Mouse (Mus musculus): ENCODE results near the gene Hoxa13. TPM values are rescaled to one million over a fixed set of nuclear protein-coding genes. Genes with fewer than 3 reads are reported as not detected.

Hoxa13 gene
- polyA plus RNA-seq, 1 experiment from 2014 or later: 17.4 TPM

GRCm38 (mm10) chr6:52232568-52232965 lies 28.1 kb downstream of the Hoxa13 start:
- peak overlapping the region; percentile 59 for H3K4me3 ChIP-seq
- H3K27ac ChIP-seq: peak overlapping the region; percentile 96
- peak overlapping the region; percentile 85 for H3K9ac ChIP-seq
- H3K36me3 ChIP-seq: no peaks in the 10 kb centered on the region
- H3K4me1 ChIP-seq: peaks cover 30% of the 10 kb centered on the region
- no peaks in the 10 kb centered on the region; the same call in 1 of the 2 replicates for H3K27me3 ChIP-seq
- WGBS: under 1% methylated on average over 18 of the region's 18 CpGs
- ATAC-seq (ENCODE audit: insufficient number of reproducible peaks, low FRiP score, low TSS enrichment, low read depth): no peak
- peak overlapping the region; percentile 67 for H3K4me2 ChIP-seq
- no peaks in the 10 kb centered on the region for H3K9me3 ChIP-seq

- peak overlapping the region; percentile 59 for H3K4me3 ChIP-seq
- H3K27ac ChIP-seq: peak overlapping the region; percentile 96
Measured at GRCm38 (mm10) chr6:52231885-52232567, 28.7 kb downstream of the Hoxa13 start.

GRCm38 (mm10) chr6:52230516-52231165 lies 30.0 kb downstream of the Hoxa13 start, which contains the start of gene Hoxa9:
Hoxa9 (minus strand) TSS chr6:52231089.
- H3K9ac ChIP-seq: peak within 1 kb of the TSS; percentile 85
- H3K4me1 ChIP-seq: peaks cover 20% of the 10 kb centered on the region
- H3K9me3 ChIP-seq: no peaks in the 10 kb centered on the region
- peak within 1 kb of the TSS; percentile 96 for H3K27ac ChIP-seq
- under 1% methylated on average over 20 of the region's 36 CpGs for WGBS
- ATAC-seq (ENCODE audit: insufficient number of reproducible peaks, low FRiP score, low TSS enrichment, low read depth): peak; percentile 42
- no peaks in the 10 kb centered on the region for H3K27me3 ChIP-seq
- peak within 1 kb of the TSS; percentile 59 for H3K4me3 ChIP-seq
- H3K4me2 ChIP-seq: peak within 1 kb of the TSS; percentile 67
- H3K36me3 ChIP-seq: no peaks in the 10 kb centered on the region

More at GRCm38 (mm10) chr6:52231885-52232567, 28.7 kb downstream of the Hoxa13 start:
- Histone ChIP-seq H3K9ac (peak overlapping the region; percentile 85), H3K9me3 (no peaks in the 10 kb centered on the region), H3K36me3 (no peaks in the 10 kb centered on the region), H3K27me3 (no peaks in the 10 kb centered on the region; the same call in 1 of the 2 replicates), H3K4me1 (peaks cover 30% of the 10 kb centered on the region), H3K4me2 (peak overlapping the region; percentile 67)
- WGBS: 2% methylated on average over 18 of the region's 18 CpGs
- ATAC-seq (ENCODE audit: insufficient number of reproducible peaks, low FRiP score, low TSS enrichment, low read depth): no peak

- H3K4me2 ChIP-seq: peak overlapping the region; percentile 65
- H3K27me3 ChIP-seq: no peaks in the 10 kb centered on the region
- no peak for ATAC-seq (ENCODE audit: insufficient number of reproducible peaks, low FRiP score, low TSS enrichment, low read depth)
- WGBS: 1% methylated on average over 44 of the region's 44 CpGs
- H3K4me1 ChIP-seq: peaks cover 12% of the 10 kb centered on the region
- peak overlapping the region; percentile 51 for H3K4me3 ChIP-seq
- H3K36me3 ChIP-seq: no peaks in the 10 kb centered on the region
- no peaks in the 10 kb centered on the region for H3K9me3 ChIP-seq
- H3K9ac ChIP-seq: peak overlapping the region; percentile 80
- H3K27ac ChIP-seq: peak overlapping the region; percentile 93
Measured at GRCm38 (mm10) chr6:52229558-52230416, 30.9 kb downstream of the Hoxa13 start.

- H3K9me3 ChIP-seq: no peaks in the 10 kb centered on the region
- H3K9ac ChIP-seq: peak overlapping the region; percentile 80
- no peak for ATAC-seq (ENCODE audit: insufficient number of reproducible peaks, low FRiP score, low TSS enrichment, low read depth)
- under 1% methylated on average over 38 of the region's 38 CpGs for WGBS
- peaks cover 11% of the 10 kb centered on the region for H3K4me1 ChIP-seq
- peak overlapping the region; percentile 51 for H3K4me3 ChIP-seq
- no peaks in the 10 kb centered on the region for H3K36me3 ChIP-seq
- peak overlapping the region; percentile 65 for H3K4me2 ChIP-seq
- no peaks in the 10 kb centered on the region for H3K27me3 ChIP-seq
- peak overlapping the region; percentile 93 for H3K27ac ChIP-seq
Measured at GRCm38 (mm10) chr6:52228475-52229465, 31.9 kb downstream of the Hoxa13 start.

- Histone ChIP-seq H3K27ac (peak overlapping the region; percentile 95), H3K27me3 (no peaks in the 10 kb centered on the region), H3K4me1 (peaks cover 11% of the 10 kb centered on the region), H3K4me2 (peak overlapping the region; percentile 86), H3K4me3 (peak overlapping the region; percentile 68), H3K9ac (peak overlapping the region; percentile 83), H3K36me3 (no peaks in the 10 kb centered on the region), H3K9me3 (no peaks in the 10 kb centered on the region)
- ATAC-seq (ENCODE audit: insufficient number of reproducible peaks, low FRiP score, low TSS enrichment, low read depth): no peak
- WGBS: 6% methylated on average over 11 of the region's 11 CpGs
Measured at GRCm38 (mm10) chr6:52227470-52228222, 33.0 kb downstream of the Hoxa13 start.

GRCm38 (mm10) chr6:52226569-52227257 lies 34.0 kb downstream of the Hoxa13 start:
- no peaks in the 10 kb centered on the region for H3K36me3 ChIP-seq
- ATAC-seq (ENCODE audit: insufficient number of reproducible peaks, low FRiP score, low TSS enrichment, low read depth): no peak
- H3K4me2 ChIP-seq: peak overlapping the region; percentile 86
- peak overlapping the region; percentile 95 for H3K27ac ChIP-seq
- H3K9ac ChIP-seq: peak overlapping the region; percentile 83
- H3K27me3 ChIP-seq: no peaks in the 10 kb centered on the region
- 4% methylated on average over 26 of the region's 26 CpGs for WGBS
- no peaks in the 10 kb centered on the region for H3K9me3 ChIP-seq
- H3K4me1 ChIP-seq: peaks cover 18% of the 10 kb centered on the region
- H3K4me3 ChIP-seq: peak overlapping the region; percentile 68

GRCm38 (mm10) chr6:52225612-52226568 lies 34.8 kb downstream of the Hoxa13 start:
- peaks cover 24% of the 10 kb centered on the region for H3K4me1 ChIP-seq
- no peaks in the 10 kb centered on the region for H3K27me3 ChIP-seq
- 1% methylated on average over 69 of the region's 69 CpGs for WGBS
- H3K36me3 ChIP-seq: no peaks in the 10 kb centered on the region
- peak overlapping the region; percentile 83 for H3K9ac ChIP-seq
- H3K4me2 ChIP-seq: peak overlapping the region; percentile 86
- ATAC-seq (ENCODE audit: insufficient number of reproducible peaks, low FRiP score, low TSS enrichment, low read depth): peak; percentile 55
- H3K4me3 ChIP-seq: peak overlapping the region; percentile 68
- H3K9me3 ChIP-seq: no peaks in the 10 kb centered on the region
- H3K27ac ChIP-seq: peak overlapping the region; percentile 95

GRCm38 (mm10) chr6:52224895-52225611 lies 35.6 kb downstream of the Hoxa13 start:
- H3K4me1 ChIP-seq: peaks cover 27% of the 10 kb centered on the region
- H3K4me2 ChIP-seq: peak overlapping the region; percentile 86
- peaks cover under 1% of the 10 kb centered on the region; the same call in 1 of the 2 replicates for H3K27me3 ChIP-seq
- H3K36me3 ChIP-seq: no peaks in the 10 kb centered on the region
- WGBS: 1% methylated on average over 34 of the region's 36 CpGs
- H3K27ac ChIP-seq: peak overlapping the region; percentile 95
- no peak for ATAC-seq (ENCODE audit: insufficient number of reproducible peaks, low FRiP score, low TSS enrichment, low read depth)
- H3K4me3 ChIP-seq: peak overlapping the region; percentile 68
- H3K9ac ChIP-seq: peak overlapping the region; percentile 83
- no peaks in the 10 kb centered on the region for H3K9me3 ChIP-seq
